Mouse (Mus musculus): ENCODE measurements around the gene Ywhah. TPM values are rescaled to one million over a fixed set of nuclear protein-coding genes. Genes with fewer than 3 reads are reported as not detected.
A peak's percentile ranks its signal among the peaks of the same experiment; 100 is the strongest.
"Not testable (repeated sequence)": the region's sequence is repeated elsewhere in the genome, so short reads cannot be mapped to it uniquely, and the experiment has no call there.

Ywhah gene
- polyA plus RNA-seq, 1 experiment from 2014 or later: 431 TPM

DNA sequence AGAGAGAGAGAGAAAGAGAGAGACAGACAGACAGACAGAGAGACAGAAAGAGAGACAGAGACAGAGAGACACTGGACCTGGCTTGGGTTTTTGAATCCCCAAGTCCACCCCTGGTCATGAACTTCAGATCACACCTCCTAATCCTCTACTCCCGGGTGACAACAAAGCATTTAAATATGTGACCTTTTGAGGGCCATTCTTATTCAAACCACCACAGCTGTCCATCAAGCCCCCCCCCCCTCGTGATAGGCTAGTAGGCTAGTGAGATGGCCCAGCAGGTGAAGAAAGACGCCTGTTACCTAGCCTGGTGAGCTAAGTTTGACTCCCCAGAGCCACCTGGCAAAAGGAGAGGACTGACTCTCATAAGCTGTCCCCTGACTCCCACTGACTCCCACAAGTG is 16.3 kb downstream of the Ywhah start:
- H3K4me3 ChIP-seq (replicated peaks): no peak overlapping the region
- ATAC-seq (ENCODE audit: insufficient read depth, low FRiP score, low read depth): no peak
- 31% methylated on average over 3 of the region's 3 CpGs for WGBS

GRCm38 (mm10) chr5:33038656-33039509 is 20.3 kb downstream of the Ywhah start:
- Histone ChIP-seq H3K4me2 (peak overlapping the region; percentile 52), H3K9ac (no peak overlapping the region), H3K27me3 (replicated peaks) (no peaks in the 10 kb centered on the region), H3K27ac (no peak overlapping the region), H3K4me3 (replicated peaks) (no peak overlapping the region), H3K4me1 (peaks cover 3% of the 10 kb centered on the region; the same call in 1 of the 2 replicates), H3K9me3 (no peaks in the 10 kb centered on the region), H3K36me3 (no peaks in the 10 kb centered on the region)
- 38% methylated on average over 13 of the region's 13 CpGs for WGBS
- ATAC-seq (ENCODE audit: insufficient read depth, low FRiP score, low read depth): no peak

More for the DNA sequence above, 16.3 kb downstream of the Ywhah start:
- Histone ChIP-seq H3K27ac (no peak overlapping the region), H3K4me2 (no peak overlapping the region), H3K4me1 (peaks cover 3% of the 10 kb centered on the region; the same call in 1 of the 2 replicates), H3K27me3 (replicated peaks) (no peaks in the 10 kb centered on the region), H3K36me3 (no peaks in the 10 kb centered on the region), H3K9ac (no peak overlapping the region), H3K9me3 (no peaks in the 10 kb centered on the region)

DNA sequence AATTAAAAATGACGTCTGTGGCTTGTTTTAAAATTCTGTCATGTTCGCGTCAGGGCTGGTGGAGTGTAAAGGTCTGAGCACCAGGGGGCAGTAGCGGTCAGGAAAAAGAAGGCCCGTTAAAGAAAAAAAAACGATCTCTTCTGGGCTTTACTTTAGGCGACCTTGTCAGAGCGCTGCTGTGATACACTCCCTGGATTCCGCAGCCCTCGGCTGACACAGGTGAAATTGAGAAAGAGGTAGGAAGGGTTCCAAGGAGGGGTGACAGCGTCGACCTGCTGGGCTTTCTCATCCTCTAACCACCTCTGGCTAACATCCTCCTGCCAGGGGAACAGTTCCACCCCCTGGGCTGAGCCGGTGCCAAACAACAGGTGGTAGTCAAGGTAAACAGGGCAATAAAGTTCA is 20.9 kb downstream of the Ywhah start:
- H3K36me3 ChIP-seq: no peaks in the 10 kb centered on the region
- H3K4me1 ChIP-seq: peaks cover 3% of the 10 kb centered on the region; the same call in 1 of the 2 replicates
- H3K27ac ChIP-seq: no peak overlapping the region
- WGBS: 6% methylated on average over 13 of the region's 13 CpGs
- H3K9me3 ChIP-seq: no peaks in the 10 kb centered on the region
- no peak overlapping the region for H3K9ac ChIP-seq
- peak overlapping the region; percentile 25; the same call in 1 of the 2 replicates for H3K4me3 ChIP-seq (replicated peaks)
- no peak; the same call in 1 of the 2 replicates for ATAC-seq (ENCODE audit: insufficient read depth, low FRiP score, low read depth)
- H3K27me3 ChIP-seq (replicated peaks): no peaks in the 10 kb centered on the region
- peak overlapping the region; percentile 52 for H3K4me2 ChIP-seq

GRCm38 (mm10) chr5:33040735-33041134 is 22.1 kb downstream of the Ywhah start:
- H3K4me2 ChIP-seq; H3K4me3 ChIP-seq (replicated peaks); H3K36me3 ChIP-seq; H3K9ac ChIP-seq; H3K9me3 ChIP-seq; H3K4me1 ChIP-seq; ATAC-seq (ENCODE audit: insufficient read depth, low FRiP score, low read depth); H3K27ac ChIP-seq; H3K27me3 ChIP-seq (replicated peaks): not testable (repeated sequence)
- 79% methylated on average over 1 of the region's 1 CpGs for WGBS

DNA sequence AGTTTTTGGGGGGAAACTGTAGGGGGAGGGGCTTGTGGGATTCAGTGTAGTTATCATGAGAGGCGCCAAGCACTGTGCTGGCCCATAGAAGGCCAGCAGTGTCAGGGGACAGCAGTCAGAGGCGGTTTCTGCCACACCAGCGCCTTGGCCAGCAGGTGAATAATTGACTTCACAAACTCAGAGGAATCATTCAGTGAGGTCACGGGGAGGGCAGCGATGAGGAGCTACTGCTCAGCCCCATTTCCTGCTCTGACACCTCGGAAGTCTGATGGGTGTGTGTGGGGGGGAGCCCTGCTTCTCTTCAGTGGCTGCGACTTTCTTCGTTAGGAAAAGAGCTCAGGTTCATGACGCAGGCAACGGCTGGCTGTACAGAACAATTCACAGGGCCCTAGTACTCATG is 24.8 kb downstream of the Ywhah start:
- Histone ChIP-seq H3K27me3 (replicated peaks) (no peaks in the 10 kb centered on the region), H3K9ac (no peak overlapping the region), H3K4me1 (peaks cover 3% of the 10 kb centered on the region; the same call in 1 of the 2 replicates), H3K4me3 (replicated peaks) (no peak overlapping the region), H3K27ac (no peak overlapping the region), H3K4me2 (no peak overlapping the region), H3K9me3 (no peaks in the 10 kb centered on the region), H3K36me3 (no peaks in the 10 kb centered on the region)
- no peak for ATAC-seq (ENCODE audit: insufficient read depth, low FRiP score, low read depth)
- WGBS: 24% methylated on average over 10 of the region's 10 CpGs

GRCm38 (mm10) chr5:33044636-33045315 is 26.2 kb downstream of the Ywhah start:
- Histone ChIP-seq H3K36me3 (no peaks in the 10 kb centered on the region), H3K27me3 (replicated peaks) (no peaks in the 10 kb centered on the region), H3K4me1 (no peaks in the 10 kb centered on the region; the same call in 1 of the 2 replicates), H3K27ac (no peak overlapping the region), H3K4me3 (replicated peaks) (no peak overlapping the region), H3K4me2 (no peak overlapping the region), H3K9ac (no peak overlapping the region), H3K9me3 (no peaks in the 10 kb centered on the region)
- 94% methylated on average over 12 of the region's 12 CpGs for WGBS
- ATAC-seq (ENCODE audit: insufficient read depth, low FRiP score, low read depth): no peak

DNA sequence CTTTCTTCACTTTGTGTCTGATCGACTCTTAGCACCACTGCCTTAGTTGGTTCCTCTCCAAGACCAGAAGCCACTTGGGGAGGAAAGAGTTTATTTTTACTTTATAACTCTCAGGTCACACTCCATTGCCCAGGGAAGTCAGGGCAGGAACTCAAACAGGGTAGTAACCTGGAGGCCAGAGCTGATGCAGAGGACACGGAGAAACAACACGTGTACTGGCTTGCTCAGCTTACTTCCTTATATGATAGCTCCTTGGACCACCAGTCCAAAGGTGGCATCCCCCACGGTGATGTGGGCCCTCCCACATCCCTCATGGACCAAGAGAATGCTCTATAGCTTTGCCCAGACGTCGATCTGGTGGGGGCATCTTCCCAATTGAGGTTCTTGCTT is 26.7 kb downstream of the Ywhah start:
- Histone ChIP-seq H3K4me2 (no peak overlapping the region), H3K27ac (no peak overlapping the region), H3K9ac (no peak overlapping the region), H3K4me1 (no peaks in the 10 kb centered on the region; the same call in 1 of the 2 replicates), H3K9me3 (no peaks in the 10 kb centered on the region), H3K27me3 (replicated peaks) (no peaks in the 10 kb centered on the region), H3K4me3 (replicated peaks) (no peak overlapping the region), H3K36me3 (no peaks in the 10 kb centered on the region)
- WGBS: 89% methylated on average over 6 of the region's 6 CpGs
- ATAC-seq (ENCODE audit: insufficient read depth, low FRiP score, low read depth): no peak

GRCm38 (mm10) chr5:33052849-33053582 is 34.4 kb downstream of the Ywhah start:
- Histone ChIP-seq H3K27ac (no peak overlapping the region), H3K4me2 (no peak overlapping the region), H3K9me3 (no peaks in the 10 kb centered on the region), H3K9ac (no peak overlapping the region), H3K27me3 (replicated peaks) (no peaks in the 10 kb centered on the region), H3K4me1 (no peaks in the 10 kb centered on the region), H3K36me3 (no peaks in the 10 kb centered on the region), H3K4me3 (replicated peaks) (no peak overlapping the region)
- 70% methylated on average over 14 of the region's 14 CpGs for WGBS
- ATAC-seq (ENCODE audit: insufficient read depth, low FRiP score, low read depth): peak; percentile 66

- 72% methylated on average over 10 of the region's 10 CpGs for WGBS
- no peak for ATAC-seq (ENCODE audit: insufficient read depth, low FRiP score, low read depth)
- H3K4me3 ChIP-seq (replicated peaks): no peak overlapping the region
- no peaks in the 10 kb centered on the region for H3K36me3 ChIP-seq
- no peaks in the 10 kb centered on the region for H3K27me3 ChIP-seq (replicated peaks)
- H3K9ac ChIP-seq: no peak overlapping the region
- H3K27ac ChIP-seq: no peak overlapping the region
- H3K4me1 ChIP-seq: no peaks in the 10 kb centered on the region
- H3K4me2 ChIP-seq: no peak overlapping the region
- H3K9me3 ChIP-seq: no peaks in the 10 kb centered on the region
Observed at GRCm38 (mm10) chr5:33056126-33056765, 37.6 kb downstream of the Ywhah start.

GRCm38 (mm10) chr5:33070071-33070470 is 51.5 kb downstream of the Ywhah start:
- H3K4me1 ChIP-seq: no peaks in the 10 kb centered on the region
- no peak overlapping the region for H3K4me3 ChIP-seq (replicated peaks)
- no peak overlapping the region for H3K4me2 ChIP-seq
- no peak overlapping the region for H3K9ac ChIP-seq
- no peak overlapping the region for H3K27ac ChIP-seq
- no peaks in the 10 kb centered on the region for H3K27me3 ChIP-seq (replicated peaks)
- H3K36me3 ChIP-seq: no peaks in the 10 kb centered on the region
- ATAC-seq (ENCODE audit: insufficient read depth, low FRiP score, low read depth): no peak
- no peaks in the 10 kb centered on the region for H3K9me3 ChIP-seq

GRCm38 (mm10) chr5:33076490-33077191 is 58.0 kb downstream of the Ywhah start:
- Histone ChIP-seq H3K9me3 (no peaks in the 10 kb centered on the region), H3K4me1 (no peaks in the 10 kb centered on the region), H3K4me2 (no peak overlapping the region), H3K4me3 (replicated peaks) (no peak overlapping the region), H3K36me3 (no peaks in the 10 kb centered on the region), H3K27ac (no peak overlapping the region), H3K9ac (no peak overlapping the region), H3K27me3 (replicated peaks) (no peaks in the 10 kb centered on the region)
- 55% methylated on average over 6 of the region's 6 CpGs for WGBS
- peak; percentile 47; the same call in 1 of the 2 replicates for ATAC-seq (ENCODE audit: insufficient read depth, low FRiP score, low read depth)
